Mouse (Mus musculus): ENCODE results near the gene Eif5a.

- peak; percentile 26 for TF ChIP-seq CTCF (IDR thresholded peaks at IDR 0.05; ENCODE audit: low read depth)
- TF ChIP-seq EP300 (IDR thresholded peaks at IDR 0.05; ENCODE audit: low read depth), result peak; percentile 68
These were observed 40.7 kb downstream of the Eif5a start, which contains the start of gene Kctd11 for GRCm38 (mm10) chr11:69880853-69881603.

Measured in heart, postnatal 0 days (tissue).